In the genomic region with DNA sequence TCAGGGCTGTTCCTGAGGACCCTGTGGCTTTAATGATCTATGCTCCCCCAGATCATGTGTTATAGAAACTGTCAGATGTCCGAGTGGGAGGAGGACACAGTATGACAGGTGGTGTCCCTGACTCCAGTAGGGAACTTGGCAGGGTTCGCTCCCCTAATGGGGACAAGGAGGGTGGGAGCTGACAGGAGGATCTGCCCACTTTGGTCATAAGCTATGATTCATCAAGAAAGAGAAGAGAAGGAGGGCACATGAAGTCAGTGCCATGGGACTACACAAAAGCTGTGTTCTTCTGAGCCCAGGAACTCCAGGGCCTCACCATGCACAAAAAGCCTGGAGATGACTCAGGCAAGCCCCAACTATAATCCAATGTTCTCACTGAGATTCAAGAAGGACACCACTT, we compare ENCODE assay signal across 23 mouse cellular contexts.
DNase-seq lines count a peak whose midpoint lies in the region; ATAC-seq lines count a peak whose summit lies in the region.
"Had no signal": no experiment of that assay in that cellular context is flagged by ENCODE, and none has a peak within 500 bp of the region (broad histone marks: within the 10 kb centered on the region; RNA-seq: fewer than 3 reads in every experiment).

No protein-coding gene starts in this region.

- no peak overlapping the region for H3K27ac ChIP-seq in forebrain, embryonic 15.5 days (replicated peaks)
- no peak overlapping the region for H3K27ac ChIP-seq in forebrain, embryonic 16.5 days (ENCODE audit: low read length)
- H3K27ac ChIP-seq: embryonic facial prominence, embryonic 15.5 days; kidney, embryonic 15.5 days; liver, embryonic 12.5 days; stomach, postnatal 0 days had no signal

- no peaks in the 10 kb centered on the region for H3K27me3 ChIP-seq in forebrain, embryonic 15.5 days
- no peaks in the 10 kb centered on the region for H3K27me3 ChIP-seq in forebrain, embryonic 16.5 days (replicated peaks; ENCODE audit: control insufficient read depth, insufficient read depth, low read length)
- H3K27me3 ChIP-seq: CH12.LX; embryonic facial prominence, embryonic 15.5 days; kidney, embryonic 15.5 days; liver, embryonic 12.5 days had no signal

- no peak overlapping the region for H3K9ac ChIP-seq in forebrain, embryonic 15.5 days (replicated peaks)
- no peak overlapping the region for H3K9ac ChIP-seq in forebrain, embryonic 16.5 days (replicated peaks; ENCODE audit: low read depth, low read length)
- H3K9ac ChIP-seq: embryonic facial prominence, embryonic 15.5 days; kidney, embryonic 15.5 days; liver, embryonic 12.5 days; lung, embryonic 14.5 days had no signal

- peak; percentile 22 for DNase-seq in layer of hippocampus, adult 11-12 months (ENCODE audit: low spot score)
- no peak for DNase-seq in layer of hippocampus, adult 9-10 months (ENCODE audit: low spot score)
- DNase-seq in Muller cell, postnatal 12 days (ENCODE audit: inconsistent ontology term): peak; percentile 0
- peak; percentile 67 to 84 for DNase-seq in cerebellum, adult 18-20 months
- DNase-seq in cerebellum, postnatal 25 days: peak; percentile 71 to 80
- DNase-seq: adrenal gland, postnatal 36 days; heart, adult 18-20 months; heart, postnatal 4 days; kidney, postnatal 4 days; lung, embryonic 14.5 days; lung, postnatal 4 days; retina, postnatal 1 day had no signal

- no peak overlapping the region for H3K4me3 ChIP-seq in forebrain, embryonic 15.5 days
- no peak overlapping the region for H3K4me3 ChIP-seq in forebrain, embryonic 16.5 days (replicated peaks; ENCODE audit: low read length)
- H3K4me3 ChIP-seq: embryonic facial prominence, embryonic 15.5 days; kidney, embryonic 15.5 days; liver, embryonic 12.5 days had no signal

- no peak for ATAC-seq in forebrain, embryonic 15.5 days (replicated peaks)
- no peak for ATAC-seq in granulocyte monocyte progenitor cell, adult 5-6 weeks (replicated peaks; ENCODE audit: poor library complexity, severe bottlenecking)
- ATAC-seq in forebrain, embryonic 16.5 days: no peak
- ATAC-seq: hindbrain, embryonic 16.5 days; intestine, postnatal 0 days; liver, embryonic 12.5 days; midbrain, embryonic 16.5 days had no signal

- no peaks in the 10 kb centered on the region for H3K4me1 ChIP-seq in forebrain, embryonic 15.5 days
- H3K4me1 ChIP-seq in forebrain, embryonic 16.5 days (replicated peaks; ENCODE audit: control insufficient read depth, insufficient read depth, low read length): no peaks in the 10 kb centered on the region
- H3K4me1 ChIP-seq: embryonic facial prominence, embryonic 15.5 days; kidney, embryonic 15.5 days; liver, embryonic 12.5 days had no signal

- H3K36me3 ChIP-seq in forebrain, embryonic 15.5 days: no peaks in the 10 kb centered on the region
- H3K36me3 ChIP-seq in forebrain, embryonic 16.5 days (ENCODE audit: control insufficient read depth, insufficient read depth): no peaks in the 10 kb centered on the region
- H3K36me3 ChIP-seq: embryonic facial prominence, embryonic 15.5 days; kidney, embryonic 15.5 days; liver, embryonic 12.5 days had no signal

- no peaks in the 10 kb centered on the region for H3K9me3 ChIP-seq in forebrain, embryonic 15.5 days
- H3K9me3 ChIP-seq in forebrain, embryonic 16.5 days (ENCODE audit: control insufficient read depth, low read length): no peaks in the 10 kb centered on the region
- H3K9me3 ChIP-seq: embryonic facial prominence, embryonic 15.5 days; kidney, embryonic 15.5 days; liver, embryonic 12.5 days had no signal

- H3K4me2 ChIP-seq in forebrain, embryonic 15.5 days (replicated peaks): no peak overlapping the region
- H3K4me2 ChIP-seq in forebrain, embryonic 16.5 days (ENCODE audit: low read length): no peak overlapping the region
- H3K4me2 ChIP-seq: embryonic facial prominence, embryonic 15.5 days; kidney, embryonic 15.5 days; liver, embryonic 12.5 days; lung, embryonic 14.5 days had no signal

- WGBS in forebrain, embryonic 15.5 days: 72% methylated on average over 2 of the region's 2 CpGs
- 79% methylated on average over 2 of the region's 2 CpGs for WGBS in forebrain, embryonic 16.5 days
